ENCODE assay signal across 8 mouse cellular contexts in the genomic region with DNA sequence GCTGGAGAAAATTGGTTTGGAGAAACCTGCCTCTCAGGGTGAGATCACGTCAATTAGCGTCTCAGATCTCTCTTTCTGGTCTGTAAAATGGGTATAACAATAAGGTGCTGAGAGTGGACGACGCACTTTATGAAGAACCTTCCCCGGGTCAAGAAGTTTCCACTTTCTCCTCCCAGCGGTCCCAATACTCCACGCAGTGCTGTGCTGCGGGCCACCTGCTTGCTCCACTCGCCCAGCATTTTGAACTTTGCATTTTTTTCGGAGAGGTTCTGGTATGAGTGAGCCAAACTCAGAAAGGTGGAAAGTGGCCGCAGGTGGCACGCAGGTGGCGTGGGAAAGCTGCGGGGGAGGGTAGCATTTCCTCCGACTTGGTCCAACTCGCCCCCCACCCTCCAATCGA. TPM values are rescaled to one million over a fixed set of nuclear protein-coding genes. Genes with fewer than 3 reads are reported as not detected.
DNase-seq lines count a peak whose midpoint lies in the region; ATAC-seq and TF ChIP-seq lines count a peak whose summit lies in the region.

No protein-coding gene starts in this region.

- WGBS in stomach, embryonic 16.5 days, result 1% methylated on average over 17 of the region's 17 CpGs

- H3K27ac ChIP-seq in testis, adult 2 months (ENCODE audit: control insufficient read depth, insufficient read depth, low read depth, low read length), result no peak overlapping the region
- peak overlapping the region; percentile 0; the same call in 1 of the 2 replicates for H3K27ac ChIP-seq in stomach, embryonic 16.5 days (ENCODE audit: low read length)

- no peak for TF ChIP-seq POLR2A in testis, adult 2 months (IDR thresholded peaks at IDR 0.05; ENCODE audit: control insufficient read depth, low read depth, low read length)

- no peaks in the 10 kb centered on the region; the same call in 1 of the 2 replicates for H3K4me1 ChIP-seq in testis, adult 2 months (ENCODE audit: control insufficient read depth, insufficient read depth, low read length)
- peaks cover 13% of the 10 kb centered on the region for H3K4me1 ChIP-seq in stomach, embryonic 16.5 days (ENCODE audit: control insufficient read depth, insufficient read depth, low read length)

- no peaks in the 10 kb centered on the region for H3K27me3 ChIP-seq in testis, adult 2 months (ENCODE audit: control insufficient read depth, insufficient read depth, low read length)
- H3K27me3 ChIP-seq in stomach, embryonic 16.5 days (ENCODE audit: control insufficient read depth, insufficient read depth, low read length), result no peaks in the 10 kb centered on the region

- peak overlapping the region; percentile 59 for H3K9ac ChIP-seq in stomach, embryonic 16.5 days (ENCODE audit: low read length)

- no peaks in the 10 kb centered on the region for H3K36me3 ChIP-seq in testis, adult 2 months (ENCODE audit: control insufficient read depth, insufficient read depth, low read length)
- H3K36me3 ChIP-seq in stomach, embryonic 16.5 days (ENCODE audit: control insufficient read depth, insufficient read depth, low read length), result peaks cover 6% of the 10 kb centered on the region; the same call in 1 of the 2 replicates

- peak overlapping the region; percentile 91 for H3K4me2 ChIP-seq in stomach, embryonic 16.5 days (ENCODE audit: low read depth, low read length)

- peak overlapping the region; percentile 82 for H3K4me3 ChIP-seq in testis, adult 2 months (ENCODE audit: control insufficient read depth, low read depth, low read length)
- H3K4me3 ChIP-seq in stomach, embryonic 16.5 days (replicated peaks; ENCODE audit: low read length), result peak overlapping the region; percentile 56

- no peak for ATAC-seq in stomach, embryonic 16.5 days (ENCODE audit: insufficient read depth, low FRiP score)

- DNase-seq in adrenal gland, adult 8-10 months, result peak; percentile 14
- DNase-seq in adrenal gland, postnatal 14 days, result no peak
- DNase-seq in testis, postnatal 10 days (ENCODE audit: low spot score), result no peak
- peak; percentile 36 for DNase-seq in liver
- no peak for DNase-seq in right cerebral cortex, postnatal 36 days (ENCODE audit: low spot score in 2 of 2)
- DNase-seq in thymus, postnatal 4 days, result no peak

- no peaks in the 10 kb centered on the region for H3K9me3 ChIP-seq in stomach, embryonic 16.5 days (replicated peaks; ENCODE audit: control insufficient read depth, low read length)

- TF ChIP-seq CTCF in testis, adult 2 months (IDR thresholded peaks at IDR 0.05; ENCODE audit: control insufficient read depth, insufficient read depth, insufficient replicate concordance, low read depth, low read length), result no peak

RNA-seq across cellular contexts. Expression of a gene that starts 1.1 kb away (rescaled TPM):
- total RNA-seq in adrenal gland, adult 8-10 months (2022), result 10 to 100 TPM; 27.6 to 62.7 (median 44.1) TPM
- 39.5 and 46.0 TPM in 2 replicates for total RNA-seq in adrenal gland, postnatal 14 days (2021)
- 3.0 and 3.7 TPM in 2 replicates for polyA plus RNA-seq in testis, adult 2 months (2012; rRNA removed)
- 40.3 and 47.1 TPM in 2 replicates for polyA plus RNA-seq in stomach, embryonic 16.5 days (2015; fragmentation: Nextera tagmentation; extraction: Ambion mirVana)

RNA-seq across cellular contexts. Expression of a gene that starts 49.1 kb away (rescaled TPM):
- total RNA-seq in adrenal gland, adult 8-10 months (2022), result 10 to 100 TPM; 15.9 to 22.4 (median 17.8) TPM
- total RNA-seq in adrenal gland, postnatal 14 days (2021), result 23.4 and 26.0 TPM in 2 replicates
- polyA plus RNA-seq in testis, adult 2 months (2012; rRNA removed), result 18.2 and 18.9 TPM in 2 replicates
- polyA plus RNA-seq in stomach, embryonic 16.5 days (2015; fragmentation: Nextera tagmentation; extraction: Ambion mirVana), result 24.0 and 31.3 TPM in 2 replicates

RNA-seq across cellular contexts. Expression of a gene that starts 49.2 kb away (rescaled TPM):
- 10 to 100 TPM; 12.1 to 20.6 (median 16.2) TPM for total RNA-seq in adrenal gland, adult 8-10 months (2022)
- 7.4 and 8.7 TPM in 2 replicates for total RNA-seq in adrenal gland, postnatal 14 days (2021)
- polyA plus RNA-seq in testis, adult 2 months (2012; rRNA removed), result 1.4 TPM in 2 replicates
- 14.1 and 16.0 TPM in 2 replicates for polyA plus RNA-seq in stomach, embryonic 16.5 days (2015; fragmentation: Nextera tagmentation; extraction: Ambion mirVana)

Comparison
In these comparisons a context has a peak if more than half of its experiments do, and no peak if none do; other contexts are left out.
1. DNase-seq: peak in adrenal gland, adult 8-10 months (single experiment) and liver (single experiment); none in adrenal gland, postnatal 14 days (single experiment), testis, postnatal 10 days (single experiment), right cerebral cortex, postnatal 36 days (0 of 2) and thymus, postnatal 4 days (single experiment).